Mouse (Mus musculus) heart, adult 2 months (tissue): ENCODE results near the gene Nhlh1. TPM values are rescaled to one million over a fixed set of nuclear protein-coding genes. Genes with fewer than 3 reads are reported as not detected.
A peak's percentile ranks its signal among the peaks of the same experiment; 100 is the strongest.

Experiments used
- DNase-seq, 2 experiments: peaks; one replicate each; pipeline ENCODE4 v3.0.0; 2021
- H3K27ac ChIP-seq: fragments of 200-600 bp; 2 replicates; pipeline ENCODE4 v1.8.1; 2022
- H3K27me3 ChIP-seq: fragments of 200-500 bp; 2 replicates; pipeline ENCODE4 v1.6.1; 2012; ENCODE audit warnings: mild to moderate bottlenecking, low read length, inconsistent platforms, mixed read lengths; ENCODE audit not compliant: control insufficient read depth, insufficient read depth
- H3K36me3 ChIP-seq: fragments of 200-500 bp; 2 replicates; pipeline ENCODE4 v1.6.1; 2012; ENCODE audit warnings: low read length, inconsistent platforms; ENCODE audit not compliant: control insufficient read depth, insufficient read depth
- H3K4me1 ChIP-seq: fragments of 200-500 bp; 2 replicates; pipeline ENCODE4 v1.6.1; 2011; ENCODE audit warnings: low read length; ENCODE audit not compliant: control insufficient read depth, insufficient read depth
- H3K4me3 ChIP-seq: fragments of 200-600 bp; 2 replicates; pipeline ENCODE4 v1.8.1; 2022
- H3K79me2 ChIP-seq: fragments of 200-500 bp; replicated peaks from 2 replicates; pipeline ENCODE4 v1.6.1; 2012; ENCODE audit warnings: mild to moderate bottlenecking, inconsistent platforms, low read length, moderate library complexity, mixed read lengths; ENCODE audit not compliant: control insufficient read depth, insufficient read depth
- H3K9ac ChIP-seq: fragments of 200-500 bp; 2 replicates; pipeline ENCODE4 v1.6.1; 2012; ENCODE audit warnings: low read depth, mild to moderate bottlenecking, control low read depth, inconsistent platforms, low read length, mixed read lengths
- CTCF ChIP-seq: fragments of 200-600 bp; IDR thresholded peaks from 2 replicates; pipeline ENCODE4 v1.8.1; 2022; ENCODE audit warnings: antibody characterized with exemption, mild to moderate bottlenecking, moderate library complexity
- EP300 ChIP-seq: fragments of 200-500 bp; IDR thresholded peaks from 2 replicates; pipeline ENCODE4 v1.6.1; 2011; ENCODE audit warnings: low read depth, low read length, control low read depth; ENCODE audit not compliant: insufficient read depth
- POLR2A ChIP-seq: fragments of 200-500 bp; IDR thresholded peaks from 2 replicates; pipeline ENCODE4 v1.6.1; 2011; ENCODE audit warnings: mild to moderate bottlenecking, low read depth, low read length, control low read depth; ENCODE audit not compliant: insufficient read depth
- WGBS: fragments of 180-500 bp; shearing (Covaris S2); methylation state at CpG from one replicate; pipeline ENCODE4 v1.1.7; 2018; 5-methylcytosine and 5-hydroxymethylcytosine counted together
- intact Hi-C: fragments of 180-260 bp; cut with DNase I; formaldehyde crosslinking; loops from one replicate; pipeline ENCODE4 v1.15.1; 2025
- polyA plus RNA-seq: library from polyadenylated mRNA; depleted of rRNA; stranded (reverse); fragments of >200 nt; gene quantifications from 2 replicates; pipeline ENCODE4 v1.2.3, GENCODE M21; 2012
- total RNA-seq, 2 experiments: library from RNA; stranded (reverse); gene quantifications; 2 replicates each; pipeline ENCODE4 v1.2.3; 2021

The Nhlh1 gene
- total and polyA plus RNA-seq, 3 experiments, result not detected

- H3K4me3 ChIP-seq, result no peak overlapping the region
- 80% methylated on average over 7 of the region's 7 CpGs for WGBS
- intact Hi-C loops, result no loop called here
- TF ChIP-seq CTCF, result no peak
- no peak for TF ChIP-seq POLR2A
- no peak for TF ChIP-seq EP300
- H3K9ac ChIP-seq, result no peak overlapping the region
- no peaks in the 10 kb centered on the region for H3K36me3 ChIP-seq
- no peak for DNase-seq
- peaks cover 6% of the 10 kb centered on the region for H3K27me3 ChIP-seq
- H3K27ac ChIP-seq, result no peak overlapping the region
- H3K79me2 ChIP-seq, result no peaks in the 10 kb centered on the region
- no peaks in the 10 kb centered on the region for H3K4me1 ChIP-seq
These were observed 1.5 kb upstream of the Nhlh1 start for GRCm38 (mm10) chr1:172058874-172059273.

DNA sequence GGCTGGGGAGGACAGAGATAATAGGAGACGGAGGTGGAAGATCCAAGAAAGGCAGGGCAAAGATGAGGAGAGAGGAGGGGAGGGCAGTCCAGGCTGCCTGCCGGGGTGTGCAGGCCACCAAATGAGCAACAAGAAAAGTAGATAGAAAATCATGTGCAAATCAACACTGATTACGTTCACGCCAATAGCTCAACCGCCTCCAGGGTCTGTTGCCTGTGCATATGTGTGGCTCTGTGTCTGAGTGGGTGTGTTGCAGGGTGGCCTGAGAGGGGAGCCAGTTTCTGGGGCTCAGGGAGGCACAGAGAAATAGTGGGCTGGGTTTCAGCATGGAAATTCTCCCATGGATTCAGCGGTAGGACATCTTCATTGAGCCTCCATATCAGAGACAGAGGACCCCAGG, 948 bp upstream of the Nhlh1 start:
- intact Hi-C loops, result no loop called here
- H3K27me3 ChIP-seq, result peaks cover 9% of the 10 kb centered on the region

GRCm38 (mm10) chr1:172056251-172056650, 1.1 kb downstream of the Nhlh1 start:
- Histone ChIP-seq H3K79me2 (no peaks in the 10 kb centered on the region), H3K4me3 (no peak overlapping the region), H3K27ac (no peak overlapping the region), H3K9ac (no peak overlapping the region), H3K36me3 (no peaks in the 10 kb centered on the region), H3K27me3 (peaks cover 11% of the 10 kb centered on the region), H3K4me1 (no peaks in the 10 kb centered on the region)
- no peak for TF ChIP-seq CTCF
- TF ChIP-seq POLR2A, result no peak
- no peak for TF ChIP-seq EP300
- intact Hi-C loops, result no loop called here
- no peak for DNase-seq
- WGBS, result 69% methylated on average over 4 of the region's 4 CpGs

More for the DNA sequence above, 948 bp upstream of the Nhlh1 start:
- Histone ChIP-seq H3K4me1 (no peaks in the 10 kb centered on the region), H3K79me2 (no peaks in the 10 kb centered on the region), H3K36me3 (no peaks in the 10 kb centered on the region), H3K9ac (no peak overlapping the region), H3K27ac (no peak overlapping the region), H3K4me3 (no peak overlapping the region)
- no peak for DNase-seq
- 74% methylated on average over 6 of the region's 6 CpGs for WGBS
- TF ChIP-seq POLR2A (no peak), CTCF (no peak), EP300 (no peak)

DNA sequence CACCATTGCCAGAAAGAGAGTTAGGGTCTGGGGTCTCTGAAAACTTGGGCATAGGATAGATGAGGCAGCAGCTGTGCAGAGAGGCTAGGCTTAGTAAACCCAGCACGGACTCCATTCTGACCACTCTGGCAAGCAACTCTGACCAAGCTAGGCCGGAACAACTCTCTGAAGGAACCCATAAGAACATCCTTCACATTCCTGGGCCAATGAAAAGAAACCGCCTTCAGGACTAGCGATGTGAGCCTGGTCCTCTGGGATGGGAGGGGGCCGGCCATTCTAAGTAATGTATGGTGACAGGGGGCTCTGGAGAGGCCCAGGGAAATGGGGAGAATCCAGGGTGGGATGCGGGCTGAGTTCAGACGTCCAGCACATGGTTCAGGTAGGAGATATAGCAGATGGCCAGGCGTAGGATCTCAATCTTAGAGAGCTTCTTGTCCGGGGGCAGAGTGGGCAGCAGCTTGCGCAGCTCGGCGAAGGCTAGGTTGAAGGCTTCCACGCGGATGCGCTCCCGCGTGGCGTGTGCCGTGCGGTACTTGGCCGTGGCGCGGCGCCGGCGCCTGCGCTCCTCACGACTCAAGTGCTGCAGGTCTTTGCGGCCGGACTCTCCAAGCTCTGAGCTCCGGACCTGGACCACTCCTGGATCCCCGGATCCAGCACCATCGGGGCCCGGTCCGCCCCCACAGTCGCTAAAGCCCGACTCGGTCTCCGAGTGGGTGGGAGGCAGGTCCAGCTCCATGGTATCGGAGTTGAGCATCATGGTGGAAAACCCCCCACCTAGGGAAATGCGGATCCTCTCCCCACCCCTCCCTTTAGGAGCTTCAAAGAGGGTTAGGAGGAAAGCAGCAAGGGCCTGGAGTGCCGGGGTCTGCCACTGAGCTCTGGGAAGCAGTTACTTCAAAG, 3.6 kb downstream of the Nhlh1 start:
- H3K4me1 ChIP-seq, result no peaks in the 10 kb centered on the region; the same call in 1 of the 2 replicates
- peaks cover 11% of the 10 kb centered on the region for H3K27me3 ChIP-seq
- intact Hi-C loops, result no loop called here
- peak overlapping the region; percentile 18; the same call in 1 of the 2 replicates for H3K4me3 ChIP-seq
- WGBS, result 5% methylated on average over 42 of the region's 42 CpGs
- TF ChIP-seq EP300 (no peak), CTCF (no peak), POLR2A (no peak)
- no peaks in the 10 kb centered on the region for H3K79me2 ChIP-seq
- no peak overlapping the region for H3K9ac ChIP-seq
- no peak for DNase-seq
- H3K36me3 ChIP-seq, result no peaks in the 10 kb centered on the region
- H3K27ac ChIP-seq, result no peak overlapping the region

DNA sequence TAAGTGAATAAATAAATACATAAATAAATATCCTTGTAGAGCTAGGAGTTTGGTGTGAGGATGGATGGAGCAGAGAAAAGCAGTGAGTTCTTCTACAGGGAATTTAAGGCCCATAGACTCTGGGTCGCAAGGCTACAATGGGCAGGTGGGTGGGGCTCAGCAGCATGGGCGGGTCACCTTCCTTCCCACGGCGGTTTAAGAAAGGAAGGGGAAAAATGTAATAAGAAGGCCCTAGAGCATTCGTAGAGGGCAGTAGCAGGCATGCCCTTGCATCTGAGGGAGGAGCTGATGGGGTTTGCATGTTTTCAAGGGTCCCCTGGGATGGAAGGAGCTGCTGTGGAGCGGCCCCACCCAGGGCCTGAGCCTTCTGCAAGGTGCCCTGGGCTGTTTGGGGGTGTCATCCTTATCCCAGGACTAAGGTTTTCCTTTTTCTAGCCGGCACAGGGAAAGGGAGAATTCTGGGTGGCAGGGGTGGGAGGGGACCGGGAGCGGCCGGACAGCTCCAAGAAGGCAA, 4.5 kb downstream of the Nhlh1 start:
- intact Hi-C loops, result no loop called here
- no peaks in the 10 kb centered on the region; the same call in 1 of the 2 replicates for H3K4me1 ChIP-seq
- peaks cover 11% of the 10 kb centered on the region for H3K27me3 ChIP-seq
- TF ChIP-seq CTCF, result no peak
- no peak for DNase-seq
- H3K79me2 ChIP-seq, result no peaks in the 10 kb centered on the region
- H3K36me3 ChIP-seq, result no peaks in the 10 kb centered on the region
- H3K4me3 ChIP-seq, result no peak overlapping the region
- H3K9ac ChIP-seq, result peak overlapping the region; percentile 19; the same call in 1 of the 2 replicates
- H3K27ac ChIP-seq, result no peak overlapping the region
- 14% methylated on average over 10 of the region's 10 CpGs for WGBS
